Mouse (Mus musculus) liver, embryonic 15.5 days (tissue): Measurements from ENCODE around the gene Tifab. TPM values are rescaled to one million over a fixed set of nuclear protein-coding genes. Genes with fewer than 3 reads are reported as not detected.

Experiments
- polyA plus RNA-seq: library from polyadenylated mRNA; unstranded; fragments of >200 nt; fragmentation: Nextera tagmentation; extraction: Ambion mirVana; gene quantifications from 2 replicates; pipeline ENCODE4 v1.2.1, GENCODE M21; 2015

Gene Tifab
- polyA plus RNA-seq, 1 experiment from 2014 or later = 8.9 TPM

Other genes starting within 250 kb of the Tifab start
- 83.7 and 87.4 TPM in 2 replicates for gene H2afy, start 42.5 kb downstream of the Tifab start, polyA plus RNA-seq
- not detected in 2 replicates for gene Neurog1, start 73.3 kb upstream of the Tifab start, polyA plus RNA-seq
- 0.08 and 0.16 TPM in 2 replicates for gene Cxcl14, start 117.7 kb upstream of the Tifab start, polyA plus RNA-seq
- not detected in 2 replicates for gene Gm3045, start 247.7 kb upstream of the Tifab start, polyA plus RNA-seq